Mouse (Mus musculus) lung, embryonic 14.5 days (tissue): Measurements from ENCODE around the gene Mal. TPM values are rescaled to one million over a fixed set of nuclear protein-coding genes. Genes with fewer than 3 reads are reported as not detected.
A peak's percentile ranks its signal among the peaks of the same experiment; 100 is the strongest.

Source experiments
- ATAC-seq: fragments of 200-750 bp; cut with Nextera tagmentation; 2 replicates; pipeline ENCODE4 v1.8.0; 2017; ENCODE audit warnings: mild to moderate bottlenecking, moderate TSS enrichment, moderate library complexity; ENCODE audit not compliant: insufficient read depth
- DNase-seq: peaks from one replicate; pipeline ENCODE4 v3.0.0-alpha.2; 2015
- H3K27ac ChIP-seq: fragments of 300-500 bp; sonication (generic); 2 replicates; pipeline ENCODE4 v1.5.1; 2014; ENCODE audit warnings: low read depth, mild to moderate bottlenecking, moderate library complexity
- H3K27me3 ChIP-seq: fragments of 300-500 bp; sonication (generic); 2 replicates; pipeline ENCODE4 v1.6.1; 2014; ENCODE audit warnings: low read length, control low read depth; ENCODE audit not compliant: insufficient read depth
- H3K36me3 ChIP-seq: fragments of 300-500 bp; sonication (generic); 2 replicates; pipeline ENCODE4 v1.6.1; 2014; ENCODE audit warnings: control low read depth; ENCODE audit not compliant: insufficient read depth
- H3K4me1 ChIP-seq: fragments of 300-500 bp; sonication (generic); 2 replicates; pipeline ENCODE4 v1.6.1; 2014; ENCODE audit warnings: antibody characterized with exemption, control low read depth; ENCODE audit not compliant: insufficient read depth
- H3K4me2 ChIP-seq: fragments of 300-500 bp; sonication (generic); 2 replicates; pipeline ENCODE4 v1.6.1; 2014; ENCODE audit warnings: mild to moderate bottlenecking
- H3K4me3 ChIP-seq: fragments of 300-500 bp; sonication (generic); 2 replicates; pipeline ENCODE4 v1.5.1; 2014; ENCODE audit warnings: low read depth, low read length
- H3K9ac ChIP-seq: fragments of 300-500 bp; sonication (generic); 2 replicates; pipeline ENCODE4 v1.6.1; 2014
- H3K9me3 ChIP-seq: fragments of 300-500 bp; sonication (generic); 2 replicates; pipeline ENCODE4 v1.6.1; 2016; ENCODE audit warnings: low read depth, low read length, control low read depth
- CTCF ChIP-seq: IDR thresholded peaks from 2 replicates; pipeline ENCODE4 v1.5.1; 2016; ENCODE audit warnings: antibody characterized with exemption, low read depth
- WGBS: fragments of 180-500 bp; shearing (Covaris S2); extraction: QIAGEN DNeasy Blood & Tissue Kit; methylation state at CpG from one replicate; pipeline ENCODE4 v1.1.7; 2014; 5-methylcytosine and 5-hydroxymethylcytosine counted together
- polyA plus RNA-seq: library from polyadenylated mRNA; unstranded; fragments of >200 nt; fragmentation: Nextera tagmentation; extraction: Ambion mirVana; gene quantifications from 2 replicates; pipeline ENCODE4 v1.2.1, GENCODE M21; 2014

Gene Mal
- polyA plus RNA-seq, 1 experiment from 2014 or later = 3.3 TPM

DNA sequence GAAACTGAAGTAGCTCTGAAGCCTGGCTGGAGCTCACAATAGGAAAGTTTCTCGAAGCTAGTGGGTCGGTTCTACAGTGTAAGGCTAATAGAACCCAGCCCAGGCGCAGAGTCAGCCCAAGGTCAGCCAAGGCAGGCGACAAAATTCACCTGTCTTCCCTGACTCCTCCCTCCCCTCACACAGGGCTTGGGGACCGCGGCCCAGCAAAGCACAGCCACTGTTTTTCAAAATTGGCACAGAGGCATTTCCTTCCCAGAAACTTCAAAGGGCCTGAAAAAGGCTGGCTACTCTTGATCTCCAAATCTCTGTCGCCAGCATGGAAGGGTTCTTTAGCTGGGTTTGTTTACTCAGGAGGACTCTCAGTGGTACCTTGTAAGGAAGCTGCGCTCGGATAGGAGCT, 1.1 kb downstream of the Mal start:
- DNase-seq = peak; percentile 46
- peak; percentile 61; the same call in 1 of the 2 replicates for ATAC-seq
- no peaks in the 10 kb centered on the region for H3K36me3 ChIP-seq
- H3K4me3 ChIP-seq = peak overlapping the region; percentile 38; the same call in 1 of the 2 replicates
- H3K9me3 ChIP-seq = no peaks in the 10 kb centered on the region
- H3K27me3 ChIP-seq = peaks cover 39% of the 10 kb centered on the region
- H3K4me1 ChIP-seq = no peaks in the 10 kb centered on the region
- no peak for TF ChIP-seq CTCF
- H3K27ac ChIP-seq = peak overlapping the region; percentile 42; the same call in 1 of the 2 replicates
- 3% methylated on average over 9 of the region's 9 CpGs for WGBS
- H3K4me2 ChIP-seq = peak overlapping the region; percentile 72
- no peak overlapping the region for H3K9ac ChIP-seq

DNA sequence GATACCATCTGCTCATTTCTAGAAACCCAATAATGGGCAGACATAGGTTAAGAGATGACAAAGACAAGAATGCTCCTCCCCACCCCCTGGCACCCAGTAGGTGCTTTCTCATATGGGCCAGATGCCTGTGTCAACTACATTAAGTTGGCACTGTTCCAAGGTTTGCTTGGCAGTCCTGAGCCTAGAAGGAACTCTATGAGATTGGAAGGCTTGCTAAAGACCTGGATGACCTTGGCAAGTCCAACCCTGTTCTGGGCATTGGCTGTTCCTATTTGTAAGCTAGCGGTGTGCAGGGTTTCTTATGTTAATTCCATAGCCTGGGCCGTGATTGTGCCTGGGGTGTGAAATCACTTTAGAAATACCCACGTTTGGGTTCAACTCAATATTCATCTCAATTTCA, 1.7 kb downstream of the Mal start:
- H3K27me3 ChIP-seq = peaks cover 39% of the 10 kb centered on the region

DNA sequence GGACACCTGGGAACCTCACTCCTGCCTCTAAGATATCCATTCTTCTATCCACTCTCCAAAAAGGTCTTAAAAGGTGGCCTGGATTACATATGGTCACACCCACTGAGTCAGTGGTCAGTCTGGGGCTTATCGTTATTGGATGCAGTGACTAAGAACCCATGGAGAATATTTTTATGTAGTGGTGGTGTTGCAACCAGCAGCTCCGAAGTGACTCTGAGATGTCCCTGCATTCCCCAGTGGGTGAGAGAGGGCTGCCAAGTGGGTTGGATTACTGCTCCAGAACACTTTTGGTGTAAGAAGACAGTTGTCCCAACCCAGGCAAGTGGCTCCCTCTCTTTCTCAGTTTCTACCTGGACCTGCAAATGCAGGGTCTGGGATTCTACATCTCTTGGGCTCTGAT, 3.7 kb downstream of the Mal start:
- Histone ChIP-seq H3K4me3 (no peak overlapping the region), H3K4me2 (no peak overlapping the region), H3K9me3 (no peaks in the 10 kb centered on the region), H3K27me3 (peaks cover 39% of the 10 kb centered on the region), H3K9ac (no peak overlapping the region), H3K27ac (peak overlapping the region; percentile 51; the same call in 1 of the 2 replicates), H3K36me3 (no peaks in the 10 kb centered on the region), H3K4me1 (no peaks in the 10 kb centered on the region)
- no peak for DNase-seq
- no peak for TF ChIP-seq CTCF
- WGBS = 74% methylated on average over 2 of the region's 2 CpGs
- no peak for ATAC-seq

More for the DNA sequence above, 1.7 kb downstream of the Mal start:
- peak; percentile 9 for DNase-seq
- Histone ChIP-seq H3K4me1 (no peaks in the 10 kb centered on the region), H3K9me3 (no peaks in the 10 kb centered on the region), H3K4me3 (no peak overlapping the region), H3K36me3 (no peaks in the 10 kb centered on the region), H3K9ac (no peak overlapping the region), H3K27ac (no peak overlapping the region), H3K4me2 (peak overlapping the region; percentile 72; the same call in 1 of the 2 replicates)
- WGBS = 56% methylated on average over 3 of the region's 3 CpGs
- no peak for ATAC-seq
- TF ChIP-seq CTCF = no peak

DNA sequence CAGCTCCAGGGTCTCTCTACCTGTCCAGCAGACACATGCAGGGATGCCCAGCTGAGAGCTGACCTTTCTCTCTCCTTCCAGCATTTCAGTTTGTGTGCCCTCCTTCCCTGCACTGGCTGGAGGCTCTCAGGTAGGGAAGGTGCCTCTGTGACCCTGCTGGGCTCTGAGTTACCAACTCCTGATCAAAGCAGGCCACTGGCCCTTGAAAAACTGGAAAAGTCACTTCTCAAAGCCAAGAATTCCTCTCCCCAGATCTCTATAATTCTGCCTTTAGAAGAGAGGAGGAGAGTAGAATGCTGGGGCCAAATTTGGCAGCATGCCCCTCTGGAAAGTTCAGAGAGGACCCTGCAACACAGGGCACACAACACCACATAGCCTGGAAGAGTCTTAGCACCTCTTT, 4.2 kb downstream of the Mal start:
- peak; percentile 69 for DNase-seq
- peak overlapping the region; percentile 51; the same call in 1 of the 2 replicates for H3K27ac ChIP-seq
- ATAC-seq = peak; percentile 39; the same call in 1 of the 2 replicates

DNA sequence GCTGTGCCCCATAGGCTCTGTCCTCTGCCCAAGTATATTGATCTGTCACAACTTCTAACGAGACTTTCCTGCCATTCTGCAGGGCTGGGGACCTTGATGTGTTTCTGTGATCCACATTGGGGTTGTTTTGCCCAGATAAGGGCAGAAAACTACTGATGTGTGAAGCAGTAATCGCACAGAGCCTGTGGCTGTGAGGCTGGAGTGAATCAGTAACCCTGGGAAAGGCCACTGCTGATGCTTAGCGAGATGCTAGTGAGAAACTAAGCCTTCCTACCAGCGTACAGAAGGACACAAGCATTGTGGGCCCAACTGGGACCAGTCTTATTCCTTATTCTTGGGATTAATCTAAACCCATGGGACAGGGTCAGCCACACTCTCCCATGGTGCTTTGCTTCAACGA, 4.9 kb downstream of the Mal start:
- H3K4me2 ChIP-seq = no peak overlapping the region
- no peak for TF ChIP-seq CTCF
- no peaks in the 10 kb centered on the region for H3K36me3 ChIP-seq
- H3K9me3 ChIP-seq = no peaks in the 10 kb centered on the region
- 0 out of 2 replicates have a peak overlapping the region, but pooled peaks have one; percentile 51 for H3K27ac ChIP-seq
- peaks cover 31% of the 10 kb centered on the region for H3K27me3 ChIP-seq
- H3K4me3 ChIP-seq = no peak overlapping the region
- ATAC-seq (no peak), DNase-seq (no peak)
- H3K9ac ChIP-seq = no peak overlapping the region
- no peaks in the 10 kb centered on the region for H3K4me1 ChIP-seq
- 74% methylated on average over 5 of the region's 5 CpGs for WGBS

More for the DNA sequence above, 4.2 kb downstream of the Mal start:
- Histone ChIP-seq H3K4me1 (no peaks in the 10 kb centered on the region), H3K4me2 (no peak overlapping the region), H3K4me3 (no peak overlapping the region), H3K9me3 (no peaks in the 10 kb centered on the region), H3K27me3 (peaks cover 38% of the 10 kb centered on the region), H3K36me3 (no peaks in the 10 kb centered on the region), H3K9ac (no peak overlapping the region)
- no peak for TF ChIP-seq CTCF

DNA sequence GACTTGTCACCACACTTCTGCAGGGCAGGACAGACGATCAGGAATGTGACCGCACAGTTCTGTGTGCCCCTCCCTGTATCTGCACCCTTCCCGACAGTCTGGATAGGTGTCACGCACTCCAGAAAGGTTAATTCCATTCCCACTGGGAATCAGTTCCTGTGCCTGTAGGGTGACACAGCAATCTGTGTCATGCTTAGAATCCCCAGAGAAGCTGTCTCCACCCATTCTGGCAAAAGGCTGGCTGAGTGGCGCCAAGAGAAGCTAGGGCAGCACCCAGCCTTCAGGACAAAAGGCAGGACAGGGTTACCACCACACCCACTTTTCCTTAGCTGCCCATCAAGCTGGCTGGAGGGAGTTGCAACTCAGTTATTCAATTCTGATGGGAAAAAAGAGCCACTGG, 6.6 kb downstream of the Mal start:
- H3K9me3 ChIP-seq = no peaks in the 10 kb centered on the region
- no peaks in the 10 kb centered on the region for H3K36me3 ChIP-seq
- H3K4me3 ChIP-seq = no peak overlapping the region
- H3K4me2 ChIP-seq = no peak overlapping the region
- no peaks in the 10 kb centered on the region for H3K4me1 ChIP-seq
- ATAC-seq = no peak
- H3K9ac ChIP-seq = no peak overlapping the region
- 54% methylated on average over 5 of the region's 5 CpGs for WGBS
- no peak for DNase-seq
- peaks cover 14% of the 10 kb centered on the region for H3K27me3 ChIP-seq
- no peak for TF ChIP-seq CTCF
- H3K27ac ChIP-seq = no peak overlapping the region

DNA sequence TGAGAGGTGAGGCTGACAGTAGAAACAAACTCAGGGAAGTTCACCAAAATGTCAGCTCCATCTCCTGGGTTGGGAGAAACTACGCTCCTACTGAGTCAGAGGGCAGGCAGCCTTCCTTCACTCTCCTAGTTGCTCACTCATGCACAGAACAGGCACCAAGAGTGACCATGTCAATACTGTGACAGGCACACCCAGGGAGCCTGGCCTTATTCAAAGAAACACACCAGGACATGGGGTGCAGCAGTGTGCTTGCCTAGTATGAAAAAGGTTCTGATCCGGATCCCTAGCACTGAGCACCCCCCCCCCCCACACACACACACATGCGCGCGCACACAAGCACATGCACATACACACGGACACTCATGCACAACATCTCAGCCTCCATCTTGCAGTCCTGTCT, 8.3 kb downstream of the Mal start:
- Histone ChIP-seq H3K27me3 (no peaks in the 10 kb centered on the region; the same call in 1 of the 2 replicates), H3K36me3 (no peaks in the 10 kb centered on the region), H3K4me3 (no peak overlapping the region), H3K9me3 (no peaks in the 10 kb centered on the region), H3K27ac (no peak overlapping the region), H3K4me1 (no peaks in the 10 kb centered on the region), H3K4me2 (no peak overlapping the region), H3K9ac (no peak overlapping the region)
- no peak for DNase-seq
- 82% methylated on average over 6 of the region's 6 CpGs for WGBS
- TF ChIP-seq CTCF = no peak
- ATAC-seq = no peak

DNA sequence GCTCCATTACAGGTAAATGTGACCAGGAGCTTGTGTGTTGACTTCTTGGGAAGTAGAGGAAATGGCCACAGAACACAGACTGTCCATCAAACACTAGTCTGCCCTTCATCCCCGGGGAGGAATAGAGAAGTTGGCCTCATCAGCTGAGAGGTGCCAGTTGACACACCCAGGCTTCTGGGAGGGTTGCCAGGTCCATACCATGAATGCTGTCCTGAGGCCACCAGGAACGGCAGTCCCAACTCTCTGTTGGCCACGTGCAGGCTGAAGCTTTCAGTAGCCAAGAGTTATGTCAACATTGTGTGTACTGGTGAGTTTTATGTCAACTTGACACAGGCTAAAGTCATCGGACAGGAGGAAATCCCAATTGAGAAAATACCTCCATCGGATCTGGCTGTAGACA, 9.6 kb downstream of the Mal start:
- Histone ChIP-seq H3K4me3 (no peak overlapping the region), H3K9ac (no peak overlapping the region), H3K4me1 (no peaks in the 10 kb centered on the region), H3K27me3 (no peaks in the 10 kb centered on the region), H3K4me2 (no peak overlapping the region), H3K9me3 (no peaks in the 10 kb centered on the region), H3K27ac (no peak overlapping the region), H3K36me3 (no peaks in the 10 kb centered on the region)
- TF ChIP-seq CTCF = no peak
- peak; percentile 18 for DNase-seq
- ATAC-seq = no peak
- 43% methylated on average over 5 of the region's 5 CpGs for WGBS
